Mouse (Mus musculus) CD8-positive naive resting alpha-beta T cell, adult 57 days (primary cell): ENCODE data around the gene Hoxa3. TPM values are rescaled to one million over a fixed set of nuclear protein-coding genes. Genes with fewer than 3 reads are reported as not detected.

Experiments
- total RNA-seq: library from RNA; stranded (reverse); gene quantifications from one replicate; pipeline ENCODE4 v1.2.4, GENCODE M21; 2023

Hoxa3 gene
- total RNA-seq, 1 experiment from 2014 or later: not detected

Other genes with a start within 250 kb of the Hoxa3 start
- gene Skap2, start 200.8 kb downstream of the Hoxa3 start, total RNA-seq: 9.2 TPM
- not detected for gene Hoxa1, start 55.0 kb downstream of the Hoxa3 start, total RNA-seq
- not detected for gene Hoxa2, start 48.5 kb downstream of the Hoxa3 start, total RNA-seq
- gene 5730596B20Rik, start 35.8 kb downstream of the Hoxa3 start, total RNA-seq: not detected
- gene Hoxa4, start 21.6 kb downstream of the Hoxa3 start, total RNA-seq: not detected
- not detected for gene Hoxa5, start 8.7 kb downstream of the Hoxa3 start, total RNA-seq
- not detected for gene Hoxa6, start 4.6 kb downstream of the Hoxa3 start, total RNA-seq
- gene Gm28308, start within 50 bp of the Hoxa3 start, total RNA-seq: not detected
- not detected for gene Hoxa7, start 8.5 kb upstream of the Hoxa3 start, total RNA-seq
- gene Hoxa9, start 17.8 kb upstream of the Hoxa3 start, total RNA-seq: not detected
- not detected for gene Hoxa10, start 27.5 kb upstream of the Hoxa3 start, total RNA-seq
- gene Hoxa11, start 32.5 kb upstream of the Hoxa3 start, total RNA-seq: not detected
- gene Hoxa13, start 47.5 kb upstream of the Hoxa3 start, total RNA-seq: not detected
- gene Evx1, start 100.2 kb upstream of the Hoxa3 start, total RNA-seq: not detected